In genomic region chr12:108541088-108541487, GRCm38 (mm10) we compare ENCODE assay signal across 8 mouse cellular contexts. TPM values are rescaled to one million over a fixed set of nuclear protein-coding genes. Genes with fewer than 3 reads are reported as not detected.
A peak's percentile ranks its signal among the peaks of the same experiment; 100 is the strongest.
DNase-seq lines count a peak whose midpoint lies in the region; ATAC-seq and TF ChIP-seq lines count a peak whose summit lies in the region.

No protein-coding gene starts in this region.

- H3K27ac ChIP-seq in forebrain, embryonic 15.5 days (replicated peaks), result no peak overlapping the region
- H3K27ac ChIP-seq in midbrain, postnatal 0 days (ENCODE audit: low read depth, low read length), result no peak overlapping the region

- TF ChIP-seq POLR2A in brain, embryonic 14.5 days (IDR thresholded peaks at IDR 0.05; ENCODE audit: borderline replicate concordance, extremely low read depth, insufficient read depth, insufficient read length, poor library complexity, severe bottlenecking), result no peak

- H3K9ac ChIP-seq in forebrain, embryonic 15.5 days (replicated peaks), result no peak overlapping the region
- H3K9ac ChIP-seq in midbrain, postnatal 0 days (replicated peaks; ENCODE audit: low read length, poor library complexity, severe bottlenecking), result no peak overlapping the region

- H3K4me1 ChIP-seq in forebrain, embryonic 15.5 days, result peaks cover under 1% of the 10 kb centered on the region; the same call in 1 of the 2 replicates
- no peaks in the 10 kb centered on the region for H3K4me1 ChIP-seq in midbrain, postnatal 0 days (ENCODE audit: insufficient read depth, low read length)

- peak; percentile 22 for DNase-seq in gastrocnemius, adult 18-20 months (ENCODE audit: low spot score)
- no peak for DNase-seq in gastrocnemius, postnatal 36 days
- DNase-seq in B cell, adult 2 months, result peak; percentile 47 to 48
- peak; percentile 66 for DNase-seq in brain, embryonic 14.5 days (ENCODE audit: low read depth)
- peak; percentile 76 to 84 for DNase-seq in left cerebral cortex, postnatal 14 days (ENCODE audit: low spot score in 2 of 2)
- DNase-seq in midbrain, postnatal 0 days (ENCODE audit: low spot score), result peak; percentile 78
- no peak for DNase-seq in urinary bladder, postnatal 36 days (ENCODE audit: low spot score in 2 of 2)

- no peaks in the 10 kb centered on the region for H3K27me3 ChIP-seq in forebrain, embryonic 15.5 days
- no peaks in the 10 kb centered on the region for H3K27me3 ChIP-seq in midbrain, postnatal 0 days (ENCODE audit: insufficient read depth, low read length)

- peaks cover 26% of the 10 kb centered on the region for H3K36me3 ChIP-seq in forebrain, embryonic 15.5 days
- H3K36me3 ChIP-seq in midbrain, postnatal 0 days (ENCODE audit: insufficient read depth, low read length), result peaks cover 22% of the 10 kb centered on the region

- H3K9me3 ChIP-seq in forebrain, embryonic 15.5 days, result no peaks in the 10 kb centered on the region
- H3K9me3 ChIP-seq in midbrain, postnatal 0 days (ENCODE audit: low read length), result no peaks in the 10 kb centered on the region

- peak; percentile 86 for TF ChIP-seq CTCF in brain, embryonic 14.5 days (IDR thresholded peaks at IDR 0.05; ENCODE audit: borderline replicate concordance, extremely low read depth, insufficient read depth, insufficient read length)
- TF ChIP-seq CTCF in midbrain, postnatal 0 days (IDR thresholded peaks at IDR 0.05), result peak; percentile 89

- no peak overlapping the region for H3K4me2 ChIP-seq in forebrain, embryonic 15.5 days (replicated peaks)
- no peak overlapping the region for H3K4me2 ChIP-seq in midbrain, postnatal 0 days (ENCODE audit: low read depth, low read length, poor library complexity, severe bottlenecking)

- intact Hi-C loops in gastrocnemius, postnatal 36 days (cut with DNase I), result no loop called here
- intact Hi-C loops in left cerebral cortex, postnatal 14 days (cut with DNase I), result no loop called here

- H3K4me3 ChIP-seq in forebrain, embryonic 15.5 days, result no peak overlapping the region
- no peak overlapping the region for H3K4me3 ChIP-seq in midbrain, postnatal 0 days (ENCODE audit: low read depth, low read length)

- 23% methylated on average over 6 of the region's 6 CpGs for WGBS in forebrain, embryonic 15.5 days
- 23% methylated on average over 6 of the region's 6 CpGs for WGBS in midbrain, postnatal 0 days

- peak; percentile 49 for ATAC-seq in forebrain, embryonic 15.5 days (replicated peaks)
- ATAC-seq in midbrain, postnatal 0 days (ENCODE audit: low FRiP score), result peak; percentile 58; the same call in 1 of the 2 replicates

RNA-seq across cellular contexts. Expression of gene Evl, which starts 13.4 kb away (rescaled TPM):
- total RNA-seq in gastrocnemius, adult 18-20 months (2021), result 1 to 10 TPM; 8.0 to 9.7 TPM
- 10 to 100 TPM; 11.5 to 16.7 TPM for total RNA-seq in gastrocnemius, postnatal 36 days (2021)
- polyA plus RNA-seq in brain, embryonic 14.5 days (2012; rRNA removed), result 432 and 459 TPM in 2 replicates
- 206 and 213 TPM in 2 replicates for polyA plus RNA-seq in forebrain, embryonic 15.5 days (2015; fragmentation: Nextera tagmentation; extraction: Ambion mirVana)
- total RNA-seq in left cerebral cortex, postnatal 14 days (2021), result 100 to 1,000 TPM; 285 to 314 TPM
- 230 and 255 TPM in 2 replicates for total RNA-seq in midbrain, postnatal 0 days (2014; rRNA removed)
- polyA plus RNA-seq in midbrain, postnatal 0 days (2015; fragmentation: Nextera tagmentation; extraction: Ambion mirVana), result 285 and 290 TPM in 2 replicates

Comparison
In these comparisons a context has a peak if more than half of its experiments do, and no peak if none do; other contexts are left out.
1. DNase-seq: peak in gastrocnemius, adult 18-20 months (single experiment), B cell, adult 2 months (2 of 2), brain, embryonic 14.5 days (single experiment), left cerebral cortex, postnatal 14 days (2 of 2) and midbrain, postnatal 0 days (single experiment); none in gastrocnemius, postnatal 36 days (0 of 2) and urinary bladder, postnatal 36 days (0 of 2).
2. RNA of gene Evl, which starts 13.4 kb away (total RNA-seq): 285 to 314 TPM in left cerebral cortex, postnatal 14 days and 230 to 255 TPM in midbrain, postnatal 0 days; 11.5 to 16.7 TPM in gastrocnemius, postnatal 36 days and 8.0 to 9.7 TPM in gastrocnemius, adult 18-20 months; every median in the first group is over 10 times any median in the second.